Mouse (Mus musculus) lung, embryonic 14.5 days (tissue): Measurements from ENCODE around the gene Slc35a3. TPM values are rescaled to one million over a fixed set of nuclear protein-coding genes. Genes with fewer than 3 reads are reported as not detected.

ENCODE experiments used
- ATAC-seq: fragments of 200-750 bp; cut with Nextera tagmentation; 2 replicates; pipeline ENCODE4 v1.8.0; 2017; ENCODE audit warnings: mild to moderate bottlenecking, moderate TSS enrichment, moderate library complexity; ENCODE audit not compliant: insufficient read depth
- DNase-seq: peaks from one replicate; pipeline ENCODE4 v3.0.0-alpha.2; 2015
- H3K27ac ChIP-seq: fragments of 300-500 bp; sonication (generic); 2 replicates; pipeline ENCODE4 v1.5.1; 2014; ENCODE audit warnings: low read depth, mild to moderate bottlenecking, moderate library complexity
- H3K27me3 ChIP-seq: fragments of 300-500 bp; sonication (generic); 2 replicates; pipeline ENCODE4 v1.6.1; 2014; ENCODE audit warnings: low read length, control low read depth; ENCODE audit not compliant: insufficient read depth
- H3K36me3 ChIP-seq: fragments of 300-500 bp; sonication (generic); 2 replicates; pipeline ENCODE4 v1.6.1; 2014; ENCODE audit warnings: control low read depth; ENCODE audit not compliant: insufficient read depth
- H3K4me1 ChIP-seq: fragments of 300-500 bp; sonication (generic); 2 replicates; pipeline ENCODE4 v1.6.1; 2014; ENCODE audit warnings: antibody characterized with exemption, control low read depth; ENCODE audit not compliant: insufficient read depth
- H3K4me2 ChIP-seq: fragments of 300-500 bp; sonication (generic); 2 replicates; pipeline ENCODE4 v1.6.1; 2014; ENCODE audit warnings: mild to moderate bottlenecking
- H3K4me3 ChIP-seq: fragments of 300-500 bp; sonication (generic); 2 replicates; pipeline ENCODE4 v1.5.1; 2014; ENCODE audit warnings: low read depth, low read length
- H3K9ac ChIP-seq: fragments of 300-500 bp; sonication (generic); 2 replicates; pipeline ENCODE4 v1.6.1; 2014
- H3K9me3 ChIP-seq: fragments of 300-500 bp; sonication (generic); 2 replicates; pipeline ENCODE4 v1.6.1; 2016; ENCODE audit warnings: low read depth, low read length, control low read depth
- CTCF ChIP-seq: IDR thresholded peaks from 2 replicates; pipeline ENCODE4 v1.5.1; 2016; ENCODE audit warnings: antibody characterized with exemption, low read depth
- WGBS: fragments of 180-500 bp; shearing (Covaris S2); extraction: QIAGEN DNeasy Blood & Tissue Kit; methylation state at CpG from one replicate; pipeline ENCODE4 v1.1.7; 2014; 5-methylcytosine and 5-hydroxymethylcytosine counted together
- polyA plus RNA-seq: library from polyadenylated mRNA; unstranded; fragments of >200 nt; fragmentation: Nextera tagmentation; extraction: Ambion mirVana; gene quantifications from 2 replicates; pipeline ENCODE4 v1.2.1, GENCODE M21; 2014

The Slc35a3 gene
- polyA plus RNA-seq, 1 experiment from 2014 or later: 16.1 TPM

DNA sequence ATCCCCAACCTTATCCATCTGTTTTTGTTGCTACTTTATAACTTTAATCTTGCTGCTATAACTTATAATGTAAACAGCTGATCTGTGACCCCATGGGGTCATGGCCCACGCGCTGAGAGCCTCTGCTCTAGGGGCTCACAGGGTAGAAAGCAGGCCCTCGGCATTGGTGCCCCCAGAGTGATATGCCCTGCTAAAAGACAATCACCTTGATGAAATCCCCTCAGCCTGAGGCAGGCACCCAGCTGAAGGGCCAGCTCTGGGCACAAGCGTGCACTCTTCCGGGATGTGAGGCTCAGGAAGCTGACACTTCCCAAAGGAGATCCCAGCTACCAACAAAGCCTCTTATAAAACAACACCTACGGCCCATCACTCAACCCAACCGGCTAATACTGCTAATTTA is 74.1 kb downstream of the Slc35a3 start:
- TF ChIP-seq CTCF: no peak
- Histone ChIP-seq H3K4me2 (no peak overlapping the region), H3K4me3 (no peak overlapping the region), H3K9me3 (no peaks in the 10 kb centered on the region), H3K36me3 (peaks cover 87% of the 10 kb centered on the region), H3K4me1 (no peaks in the 10 kb centered on the region), H3K27me3 (no peaks in the 10 kb centered on the region), H3K27ac (no peak overlapping the region), H3K9ac (no peak overlapping the region)
- ATAC-seq (no peak), DNase-seq (no peak)
- WGBS: 80% methylated on average over 7 of the region's 7 CpGs

DNA sequence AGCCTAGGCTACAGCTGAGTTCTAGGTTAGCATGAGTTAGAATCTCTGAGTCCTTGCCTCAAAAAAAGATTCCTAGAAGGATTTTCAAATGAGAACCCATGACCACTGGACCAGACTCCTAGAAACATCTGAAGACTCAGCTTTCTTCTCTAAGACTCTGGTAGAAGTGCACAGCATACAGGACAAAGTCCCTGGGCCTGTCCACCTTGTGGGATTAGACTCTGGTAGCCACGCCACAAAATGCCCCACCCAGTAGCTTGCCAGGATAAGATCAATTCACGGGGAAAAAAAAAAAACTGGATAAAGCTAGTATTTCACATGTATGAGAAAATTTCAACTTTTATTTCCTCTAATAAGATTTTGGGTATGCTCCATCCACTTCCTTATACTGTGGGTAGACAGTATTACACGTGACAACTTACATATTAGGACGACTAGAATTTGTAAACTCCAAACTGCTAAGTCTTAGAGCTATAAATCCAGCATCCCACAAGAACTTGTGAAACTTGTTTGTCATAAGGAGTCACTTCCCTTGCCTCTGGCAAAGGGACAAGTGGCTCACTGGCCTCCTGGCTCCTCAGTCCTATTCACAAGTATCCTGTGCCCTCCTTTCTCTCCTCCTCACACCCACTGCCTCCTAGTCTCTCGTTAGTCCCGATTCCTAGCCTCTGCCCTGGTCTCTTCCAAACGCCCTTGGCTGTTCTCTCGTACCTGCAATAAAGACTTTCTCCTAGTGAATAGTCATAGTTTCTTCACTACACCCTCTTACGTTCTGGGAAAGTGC is 74.7 kb downstream of the Slc35a3 start:
- Histone ChIP-seq H3K9ac (no peak overlapping the region), H3K27ac (no peak overlapping the region), H3K27me3 (no peaks in the 10 kb centered on the region), H3K4me3 (no peak overlapping the region), H3K9me3 (no peaks in the 10 kb centered on the region), H3K4me1 (no peaks in the 10 kb centered on the region), H3K4me2 (no peak overlapping the region), H3K36me3 (peaks cover 88% of the 10 kb centered on the region)
- no peak for ATAC-seq
- no peak for TF ChIP-seq CTCF
- no peak for DNase-seq
- 85% methylated on average over 9 of the region's 9 CpGs for WGBS

DNA sequence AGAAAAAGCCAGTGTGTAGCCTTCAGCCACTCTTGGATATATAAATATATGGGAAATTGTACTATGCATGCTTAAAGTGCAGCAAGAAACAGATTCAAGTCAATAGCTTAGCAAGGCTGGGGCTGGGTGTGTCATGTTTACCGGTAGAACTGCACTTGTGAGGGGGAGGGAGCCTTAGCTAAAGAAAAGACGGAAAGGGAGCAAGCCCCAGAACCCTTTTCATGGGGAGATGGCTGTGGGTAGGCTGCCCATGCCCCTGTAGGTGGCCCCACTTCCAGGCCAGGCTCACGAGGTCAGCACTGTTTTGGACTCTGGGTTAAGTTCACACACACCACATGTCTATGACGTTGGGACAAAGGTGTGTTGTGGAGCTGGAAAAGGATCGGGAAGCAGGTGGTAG is 76.8 kb downstream of the Slc35a3 start:
- Histone ChIP-seq H3K4me1 (no peaks in the 10 kb centered on the region), H3K4me2 (no peak overlapping the region), H3K27me3 (no peaks in the 10 kb centered on the region), H3K27ac (no peak overlapping the region), H3K36me3 (peaks cover 90% of the 10 kb centered on the region), H3K4me3 (no peak overlapping the region), H3K9ac (no peak overlapping the region), H3K9me3 (no peaks in the 10 kb centered on the region)
- ATAC-seq: no peak
- no peak for DNase-seq
- TF ChIP-seq CTCF: no peak
- WGBS: 63% methylated on average over 5 of the region's 5 CpGs

DNA sequence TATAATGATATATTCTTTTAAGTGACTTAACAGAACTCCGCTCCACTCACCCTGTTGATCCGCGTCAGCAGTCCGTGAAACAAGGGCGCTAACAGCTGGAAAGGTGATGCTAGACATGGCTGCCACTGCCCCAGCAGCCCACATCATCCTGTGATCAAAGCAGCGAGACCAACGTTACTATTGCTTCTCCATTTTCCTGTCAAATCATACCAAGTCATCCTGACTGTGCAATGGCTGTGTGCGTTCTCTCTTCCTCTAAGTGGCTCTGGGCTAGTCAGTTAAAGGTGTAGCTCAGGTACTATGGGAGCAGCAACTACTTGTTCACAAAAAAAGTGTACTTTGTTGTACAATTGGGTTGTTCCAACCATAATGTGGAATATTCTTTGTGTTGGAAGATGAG is 77.8 kb downstream of the Slc35a3 start:
- Histone ChIP-seq H3K9ac (no peak overlapping the region), H3K4me1 (no peaks in the 10 kb centered on the region), H3K9me3 (no peaks in the 10 kb centered on the region), H3K4me3 (no peak overlapping the region), H3K36me3 (peaks cover 91% of the 10 kb centered on the region), H3K4me2 (no peak overlapping the region), H3K27me3 (no peaks in the 10 kb centered on the region), H3K27ac (no peak overlapping the region)
- DNase-seq (no peak), ATAC-seq (no peak)
- no peak for TF ChIP-seq CTCF
- 89% methylated on average over 8 of the region's 8 CpGs for WGBS

DNA sequence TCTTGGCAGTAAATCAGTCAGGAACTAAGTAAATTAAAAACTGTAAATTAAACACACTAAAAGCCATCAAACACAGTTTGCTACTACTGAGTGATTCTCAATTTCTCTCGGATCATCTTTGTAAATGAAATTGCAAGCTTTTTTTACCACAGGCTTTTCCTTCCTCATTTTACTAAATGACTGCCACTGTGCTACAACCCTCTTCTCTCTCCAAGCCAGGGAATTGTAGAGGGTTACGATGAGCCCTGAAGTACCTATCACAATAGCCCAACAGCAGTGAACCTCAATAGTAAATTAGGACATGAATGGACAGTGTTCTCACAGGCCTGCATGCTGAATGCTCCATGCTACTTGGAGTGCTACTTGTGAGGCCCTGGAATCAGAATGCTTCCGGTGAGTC is 78.5 kb downstream of the Slc35a3 start:
- ATAC-seq: no peak
- Histone ChIP-seq H3K27me3 (no peaks in the 10 kb centered on the region), H3K9ac (no peak overlapping the region), H3K36me3 (peaks cover 87% of the 10 kb centered on the region), H3K27ac (no peak overlapping the region), H3K4me2 (no peak overlapping the region), H3K4me3 (no peak overlapping the region), H3K9me3 (no peaks in the 10 kb centered on the region), H3K4me1 (no peaks in the 10 kb centered on the region)
- 96% methylated on average over 3 of the region's 3 CpGs for WGBS
- TF ChIP-seq CTCF: no peak
- DNase-seq: no peak

DNA sequence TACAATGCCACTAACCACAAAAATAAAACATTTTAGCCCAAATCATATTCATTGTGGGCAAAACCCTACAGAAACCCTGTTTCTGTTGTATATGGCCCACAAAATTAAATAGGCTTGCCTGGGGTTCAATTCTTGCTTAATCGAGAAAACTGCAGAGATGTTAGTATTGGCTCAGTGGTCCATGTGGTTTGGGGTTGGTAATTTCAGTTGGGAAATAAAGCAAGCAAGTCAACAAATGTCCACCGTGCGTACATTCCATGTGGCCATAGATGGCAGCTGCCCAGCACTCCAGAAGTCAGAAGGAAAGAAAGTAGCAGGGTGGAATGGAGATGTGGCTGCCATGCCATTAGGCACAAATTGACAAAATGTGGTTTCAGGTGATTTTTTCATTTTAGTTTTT is 79.7 kb downstream of the Slc35a3 start:
- Histone ChIP-seq H3K4me1 (no peaks in the 10 kb centered on the region), H3K4me3 (no peak overlapping the region), H3K9ac (no peak overlapping the region), H3K36me3 (peaks cover 79% of the 10 kb centered on the region), H3K4me2 (no peak overlapping the region), H3K27ac (no peak overlapping the region), H3K27me3 (no peaks in the 10 kb centered on the region), H3K9me3 (no peaks in the 10 kb centered on the region)
- ATAC-seq (no peak), DNase-seq (no peak)
- 92% methylated on average over 3 of the region's 3 CpGs for WGBS
- no peak for TF ChIP-seq CTCF

DNA sequence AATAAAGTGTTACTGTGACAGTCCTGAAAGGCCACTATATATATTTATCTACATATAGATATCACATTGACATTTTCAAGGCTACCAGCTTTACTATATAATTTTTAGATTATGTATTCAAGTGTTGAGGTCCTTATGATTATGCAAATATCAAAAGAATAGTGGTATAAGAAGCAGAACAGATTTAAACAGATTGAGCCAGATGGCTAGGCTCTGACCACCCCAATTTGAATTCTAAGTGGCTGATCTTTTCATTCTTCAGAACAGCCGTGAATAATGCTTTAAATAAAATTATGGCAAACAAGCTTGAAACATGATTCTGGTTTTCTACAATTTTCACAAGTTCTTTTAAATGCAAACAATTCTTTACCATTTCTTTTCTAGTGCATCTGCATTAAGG is 81.2 kb downstream of the Slc35a3 start:
- 74% methylated on average over 1 of the region's 1 CpGs for WGBS
- peaks cover 76% of the 10 kb centered on the region for H3K36me3 ChIP-seq
- TF ChIP-seq CTCF: no peak
- ATAC-seq (no peak), DNase-seq (no peak)
- H3K9ac ChIP-seq: no peak overlapping the region
- H3K27ac ChIP-seq: no peak overlapping the region
- H3K27me3 ChIP-seq: no peaks in the 10 kb centered on the region
- H3K9me3 ChIP-seq: no peaks in the 10 kb centered on the region
- H3K4me3 ChIP-seq: no peak overlapping the region
- H3K4me1 ChIP-seq: no peaks in the 10 kb centered on the region
- no peak overlapping the region for H3K4me2 ChIP-seq
